Mouse (Mus musculus) myocyte (in vitro differentiated cells): ENCODE measurements around the gene Lrpprc. TPM values are rescaled to one million over a fixed set of nuclear protein-coding genes. Genes with fewer than 3 reads are reported as not detected.

Experiments used
- H3K27me3 ChIP-seq: one replicate; pipeline ENCODE4 v1.6.1; 2011; ENCODE audit not compliant: control insufficient read depth, insufficient read depth, insufficient read length
- H3K36me3 ChIP-seq: one replicate; pipeline ENCODE4 v1.6.1; 2011; ENCODE audit not compliant: control insufficient read depth, insufficient read depth
- H3K4me2 ChIP-seq: one replicate; pipeline ENCODE4 v1.6.1; 2011; ENCODE audit warnings: low read depth, control low read depth
- H3K4me3 ChIP-seq: one replicate; pipeline ENCODE4 v1.5.1; 2011; ENCODE audit warnings: mild to moderate bottlenecking, control low read depth, moderate library complexity
- H3K79me2 ChIP-seq: one replicate; pipeline ENCODE4 v1.6.1; 2011; ENCODE audit not compliant: control insufficient read depth, insufficient read depth
- H3ac ChIP-seq: one replicate; pipeline ENCODE4 v1.6.1; 2011; ENCODE audit not compliant: control insufficient read depth, insufficient read length
- CEBPB ChIP-seq: IDR thresholded peaks from 2 replicates; pipeline ENCODE4 v1.6.1; 2011; ENCODE audit warnings: mild to moderate bottlenecking, moderate library complexity; ENCODE audit not compliant: poor library complexity, insufficient read depth, severe bottlenecking
- E2F4 ChIP-seq: IDR thresholded peaks from one replicate; pipeline ENCODE4 v1.6.1; 2011; ENCODE audit warnings: mild to moderate bottlenecking, control low read depth, moderate library complexity; ENCODE audit not compliant: insufficient read depth
- MAX ChIP-seq: IDR thresholded peaks from one replicate; pipeline ENCODE4 v1.6.1; 2011; ENCODE audit warnings: low read depth, mild to moderate bottlenecking, control low read depth
- MYOD1 ChIP-seq, 3 experiments: IDR thresholded peaks; one replicate each; pipeline ENCODE4 v1.6.1; 2011; ENCODE audit warnings: control low read depth in 2 of 3, low read depth in 2 of 3, mild to moderate bottlenecking in 2 of 3, moderate library complexity in 1 of 3; ENCODE audit not compliant: insufficient read length in 2 of 3, control insufficient read depth in 1 of 3
- MYOG ChIP-seq, 3 experiments: IDR thresholded peaks; one replicate each; pipeline ENCODE4 v1.6.1; 2011; ENCODE audit warnings: control low read depth in 2 of 3, low read depth in 2 of 3, mild to moderate bottlenecking in 2 of 3; ENCODE audit not compliant: insufficient read length in 2 of 3, control insufficient read depth in 1 of 3, insufficient read depth in 1 of 3
- POLR2A ChIP-seq: IDR thresholded peaks from one replicate; pipeline ENCODE4 v1.6.1; 2011; ENCODE audit warnings: low read depth, mild to moderate bottlenecking, control low read depth, moderate library complexity; ENCODE audit not compliant: insufficient read length
- POLR2AphosphoS2 ChIP-seq: IDR thresholded peaks from one replicate; pipeline ENCODE4 v1.6.1; 2011; ENCODE audit warnings: low read depth, control low read depth; ENCODE audit not compliant: insufficient read length
- REST ChIP-seq: IDR thresholded peaks from one replicate; pipeline ENCODE4 v1.6.1; 2011; ENCODE audit warnings: mild to moderate bottlenecking, control low read depth, moderate library complexity; ENCODE audit not compliant: insufficient read depth, insufficient read length
- SRF ChIP-seq: IDR thresholded peaks from one replicate; pipeline ENCODE4 v1.6.1; 2011; ENCODE audit warnings: low read depth; ENCODE audit not compliant: control insufficient read depth, insufficient read length
- TCF12 ChIP-seq: IDR thresholded peaks from one replicate; pipeline ENCODE4 v1.6.1; 2011; ENCODE audit warnings: mild to moderate bottlenecking, control low read depth; ENCODE audit not compliant: poor library complexity, insufficient read depth, severe bottlenecking
- TCF3 ChIP-seq: IDR thresholded peaks from one replicate; pipeline ENCODE4 v1.6.1; 2011; ENCODE audit warnings: low read depth, control low read depth; ENCODE audit not compliant: insufficient read length
- USF1 ChIP-seq: IDR thresholded peaks from one replicate; pipeline ENCODE4 v1.6.1; 2011; ENCODE audit warnings: low read depth, mild to moderate bottlenecking, control low read depth, moderate library complexity
- polyA plus RNA-seq: library from polyadenylated mRNA; unstranded; fragments of >200 nt; fragmentation: generic; extraction: Trizol; gene quantifications from one replicate; pipeline ENCODE4 v1.2.1, GENCODE M21; 2012; ENCODE audit warnings: missing spikeins

The Lrpprc gene
- polyA plus RNA-seq, 1 experiment = 23.3 TPM

GRCm38 (mm10) chr17:84725163-84725562, 65.4 kb downstream of the Lrpprc start:
- Histone ChIP-seq H3K79me2 (no peaks in the 10 kb centered on the region), H3K4me3 (no peak overlapping the region), H3ac (no peak overlapping the region), H3K4me2 (no peak overlapping the region), H3K27me3 (no peaks in the 10 kb centered on the region), H3K36me3 (peaks cover 26% of the 10 kb centered on the region)
- TF ChIP-seq MYOG (IDR thresholded peaks at IDR 0.05; ENCODE audit: control insufficient read depth in 1 of 3, insufficient read depth in 1 of 3, insufficient read length in 2 of 3, low read depth in 2 of 3) (no peak), TCF3 (no peak), CEBPB (no peak), USF1 (no peak), SRF (no peak), TCF12 (no peak), REST (no peak), POLR2AphosphoS2 (no peak), POLR2A (no peak), MYOD1 (IDR thresholded peaks at IDR 0.05; ENCODE audit: control insufficient read depth in 1 of 3, insufficient read length in 2 of 3, low read depth in 2 of 3) (no peak), E2F4 (no peak), MAX (no peak)

GRCm38 (mm10) chr17:84724028-84724427, 66.6 kb downstream of the Lrpprc start:
- H3K36me3 ChIP-seq = peaks cover 15% of the 10 kb centered on the region
- no peaks in the 10 kb centered on the region for H3K27me3 ChIP-seq
- TF ChIP-seq POLR2A = no peak
- TF ChIP-seq SRF = no peak
- no peak for TF ChIP-seq CEBPB
- TF ChIP-seq POLR2AphosphoS2 = no peak
- no peak for TF ChIP-seq TCF3
- no peak for TF ChIP-seq USF1
- TF ChIP-seq REST = no peak
- TF ChIP-seq MYOD1 (IDR thresholded peaks at IDR 0.05; ENCODE audit: control insufficient read depth in 1 of 3, insufficient read length in 2 of 3, low read depth in 2 of 3) = no peak
- TF ChIP-seq MAX = no peak
- TF ChIP-seq E2F4 = no peak
- TF ChIP-seq MYOG (IDR thresholded peaks at IDR 0.05; ENCODE audit: control insufficient read depth in 1 of 3, insufficient read depth in 1 of 3, insufficient read length in 2 of 3, low read depth in 2 of 3) = no peak
- no peak for TF ChIP-seq TCF12

GRCm38 (mm10) chr17:84719105-84719504, 71.5 kb downstream of the Lrpprc start:
- TF ChIP-seq TCF3 (no peak), E2F4 (no peak), CEBPB (no peak), TCF12 (no peak)
- Histone ChIP-seq H3K4me2 (no peak overlapping the region), H3K79me2 (no peaks in the 10 kb centered on the region), H3K4me3 (no peak overlapping the region), H3ac (no peak overlapping the region), H3K27me3 (no peaks in the 10 kb centered on the region), H3K36me3 (peaks cover 19% of the 10 kb centered on the region)

More at GRCm38 (mm10) chr17:84724028-84724427, 66.6 kb downstream of the Lrpprc start:
- Histone ChIP-seq H3K4me3 (no peak overlapping the region), H3K4me2 (no peak overlapping the region), H3K79me2 (no peaks in the 10 kb centered on the region), H3ac (no peak overlapping the region)

DNA sequence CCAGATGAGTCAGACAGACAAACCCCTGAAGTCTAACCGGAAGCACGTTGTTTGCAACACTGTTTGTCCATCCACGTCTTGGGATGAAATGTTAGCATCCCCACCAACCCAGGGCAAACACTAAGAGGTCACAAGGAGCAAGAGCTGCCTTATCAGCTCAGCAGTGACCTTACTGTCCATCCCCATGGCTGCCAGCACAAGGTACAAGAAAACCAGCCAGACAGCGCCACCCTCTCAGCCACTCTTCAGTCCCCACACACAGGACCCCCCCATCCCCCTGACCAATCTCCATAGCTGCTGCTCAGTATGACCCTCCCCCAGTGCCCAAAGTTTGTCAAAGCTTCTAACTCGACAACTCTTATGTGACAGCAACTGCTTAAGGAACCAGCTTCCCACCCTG, 73.2 kb downstream of the Lrpprc start:
- H3K36me3 ChIP-seq = peaks cover 22% of the 10 kb centered on the region

More for the DNA sequence above, 73.2 kb downstream of the Lrpprc start:
- Histone ChIP-seq H3K4me3 (no peak overlapping the region), H3K4me2 (no peak overlapping the region), H3ac (no peak overlapping the region), H3K79me2 (no peaks in the 10 kb centered on the region), H3K27me3 (no peaks in the 10 kb centered on the region)
- TF ChIP-seq MYOG (IDR thresholded peaks at IDR 0.05; ENCODE audit: control insufficient read depth in 1 of 3, insufficient read depth in 1 of 3, insufficient read length in 2 of 3, low read depth in 2 of 3) (no peak), USF1 (no peak), POLR2AphosphoS2 (no peak), SRF (no peak), POLR2A (no peak), CEBPB (no peak), MYOD1 (IDR thresholded peaks at IDR 0.05; ENCODE audit: control insufficient read depth in 1 of 3, insufficient read length in 2 of 3, low read depth in 2 of 3) (no peak), MAX (no peak), TCF3 (no peak), REST (no peak), TCF12 (no peak), E2F4 (no peak)
